Mouse (Mus musculus) activated CD4-positive, CD25-positive, alpha-beta regulatory T cell, adult 4 months (primary cell): ENCODE measurements around the gene A930018P22Rik. TPM values are rescaled to one million over a fixed set of nuclear protein-coding genes. Genes with fewer than 3 reads are reported as not detected.
A peak's percentile ranks its signal among the peaks of the same experiment; 100 is the strongest.

Experiments used
- ATAC-seq: one replicate; pipeline ENCODE4 v1.8.0; 2017
- polyA plus RNA-seq, 2 experiments: library from polyadenylated mRNA; unstranded; fragments of 100-300 nt; shearing (Covaris generic); gene quantifications; one replicate each; pipeline ENCODE4 v1.2.1; 2017

A930018P22Rik gene
- polyA plus RNA-seq, 2 experiments from 2014 or later, result not detected

- ATAC-seq, result no peak
Observed at GRCm38 (mm10) chr2:104119097-104119496, 3.5 kb upstream of the A930018P22Rik start.

GRCm38 (mm10) chr2:104120312-104120711 lies 2.3 kb upstream of the A930018P22Rik start:
- ATAC-seq, result no peak

GRCm38 (mm10) chr2:104121681-104122504 lies 676 bp upstream of the A930018P22Rik start:
- no peak for ATAC-seq

GRCm38 (mm10) chr2:104123540-104123939 lies 971 bp downstream of the A930018P22Rik start:
- no peak for ATAC-seq

GRCm38 (mm10) chr2:104124071-104124470 lies 1.5 kb downstream of the A930018P22Rik start:
- no peak for ATAC-seq

DNA sequence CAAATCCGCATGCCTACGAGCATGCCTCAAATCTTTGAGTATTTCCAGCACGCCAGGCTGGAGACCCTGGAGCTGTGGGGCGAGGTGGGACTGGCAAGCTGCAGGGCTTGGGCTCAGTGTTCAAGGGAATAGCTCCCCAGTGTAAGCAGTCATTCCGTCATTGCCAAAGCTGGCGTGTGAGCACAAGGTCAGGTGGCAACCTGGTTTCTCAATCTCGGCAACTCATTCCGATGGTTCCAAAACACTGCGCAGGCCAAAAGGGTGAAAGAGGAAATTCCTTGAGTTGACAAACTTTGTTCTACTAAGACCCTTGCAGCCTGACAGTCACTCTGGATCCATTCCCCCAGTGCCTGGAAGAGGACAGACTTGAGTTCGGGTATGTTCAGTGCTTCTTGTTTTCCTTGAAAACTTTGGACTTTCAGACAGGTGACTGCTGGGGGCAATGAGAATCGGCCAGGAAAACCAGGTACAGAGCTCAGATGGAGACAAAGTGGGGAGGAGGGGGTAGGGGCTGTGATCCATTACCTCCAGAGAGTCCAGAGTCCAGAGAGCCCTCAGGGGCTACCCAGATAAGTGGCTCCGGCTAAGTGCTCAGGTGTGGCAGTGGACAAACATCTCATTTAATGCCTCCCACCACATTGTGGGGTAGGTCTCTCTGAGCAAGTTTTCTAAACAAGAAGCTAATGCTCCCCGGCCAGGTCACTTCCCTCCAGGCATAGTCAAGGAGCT lies 6.4 kb downstream of the A930018P22Rik start:
- ATAC-seq, result no peak

DNA sequence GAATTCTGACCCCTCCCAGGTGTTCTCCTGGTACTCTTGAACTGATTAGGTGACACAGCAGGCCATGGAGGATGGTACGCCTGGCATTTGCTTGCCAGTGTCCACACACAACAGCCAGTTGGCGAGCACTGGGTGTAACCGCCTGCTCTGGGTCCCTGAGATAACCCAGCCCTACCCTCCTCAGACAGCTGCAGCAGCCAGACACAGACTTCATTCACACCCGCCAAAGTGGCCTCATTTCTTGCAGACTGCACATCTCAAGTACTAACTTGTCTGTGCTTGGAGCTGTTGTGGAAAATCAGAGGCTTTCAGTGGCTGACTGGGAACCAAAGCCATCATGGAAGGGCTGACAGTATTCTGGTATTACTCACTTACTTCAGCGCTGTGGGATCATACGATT lies 7.6 kb downstream of the A930018P22Rik start:
- no peak for ATAC-seq

- no peak for ATAC-seq
Observed at GRCm38 (mm10) chr2:104130969-104131368, 8.4 kb downstream of the A930018P22Rik start.

DNA sequence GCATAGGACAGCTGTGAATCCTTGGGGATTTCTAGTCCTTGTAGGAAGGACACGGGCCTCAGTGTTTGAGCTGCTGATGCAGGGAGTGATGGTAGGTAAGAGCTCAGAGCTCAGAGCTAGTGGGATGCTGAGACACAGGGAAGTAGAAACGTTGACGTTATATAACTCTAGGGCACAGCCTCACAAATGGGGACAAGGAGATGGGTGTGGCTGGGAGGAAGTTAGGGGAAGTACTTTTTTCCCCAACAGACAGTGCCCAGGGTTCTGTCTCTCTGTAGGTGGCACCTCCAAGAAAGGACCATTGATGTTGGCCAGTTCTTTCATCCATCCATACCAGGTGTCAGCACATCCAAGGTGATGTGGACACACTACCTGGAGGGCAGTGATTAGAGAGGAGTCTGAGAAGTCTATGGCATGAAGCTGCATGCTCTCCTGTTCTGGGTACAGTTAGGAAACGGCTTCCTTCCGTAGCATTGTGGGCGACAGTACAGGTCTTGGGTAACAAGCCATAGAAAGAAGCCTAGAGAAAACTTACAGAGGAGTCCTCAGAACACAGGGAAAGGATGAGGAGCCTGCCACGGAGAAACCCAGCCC lies 9.8 kb downstream of the A930018P22Rik start:
- ATAC-seq, result no peak

GRCm38 (mm10) chr2:104133042-104133810 lies 10.7 kb downstream of the A930018P22Rik start:
- no peak for ATAC-seq

- peak; percentile 87 for ATAC-seq
Observed at GRCm38 (mm10) chr2:104134150-104135056, 11.8 kb downstream of the A930018P22Rik start.

- ATAC-seq, result no peak
Observed at GRCm38 (mm10) chr2:104135920-104136319, 13.4 kb downstream of the A930018P22Rik start.

GRCm38 (mm10) chr2:104142140-104142539 lies 19.6 kb downstream of the A930018P22Rik start:
- no peak for ATAC-seq

GRCm38 (mm10) chr2:104144004-104144403 lies 21.4 kb downstream of the A930018P22Rik start:
- no peak for ATAC-seq

GRCm38 (mm10) chr2:104145983-104146382 lies 23.4 kb downstream of the A930018P22Rik start:
- peak; percentile 46 for ATAC-seq

DNA sequence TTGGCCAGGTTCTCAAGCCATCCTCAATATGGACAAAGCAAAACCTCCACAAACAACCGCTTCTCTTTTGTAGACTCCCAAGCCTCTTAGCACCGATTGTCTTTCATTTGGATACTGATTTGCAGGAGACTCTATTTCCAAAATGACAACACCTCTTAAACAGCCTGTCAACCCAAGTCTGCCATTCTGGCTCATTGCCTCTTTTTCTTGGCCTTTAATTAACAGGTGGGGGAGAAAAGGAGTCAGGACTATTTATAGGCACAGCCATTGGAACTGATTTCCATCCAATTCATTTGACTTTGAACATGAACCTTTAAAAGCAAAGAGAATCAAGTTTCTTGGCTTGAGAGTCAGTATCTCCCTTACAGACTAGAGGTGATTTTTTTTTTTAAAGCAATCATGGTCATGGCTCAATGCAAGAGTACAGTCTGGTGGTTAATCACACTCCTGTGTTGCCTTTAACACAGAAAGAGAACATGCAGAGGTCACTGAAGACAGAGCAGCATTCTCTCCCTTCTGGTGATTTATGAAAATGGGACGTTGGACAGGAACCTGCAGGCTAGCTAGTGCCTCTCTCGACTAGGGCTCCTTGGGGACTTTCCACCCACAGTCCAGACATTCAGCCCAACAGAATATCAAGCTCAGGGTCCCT lies 25.5 kb downstream of the A930018P22Rik start:
- ATAC-seq, result no peak

GRCm38 (mm10) chr2:104150608-104151397 lies 28.2 kb downstream of the A930018P22Rik start:
- no peak for ATAC-seq

- ATAC-seq, result no peak
Observed at GRCm38 (mm10) chr2:104153345-104153744, 30.8 kb downstream of the A930018P22Rik start.

- ATAC-seq, result no peak
Observed at GRCm38 (mm10) chr2:104153876-104154275, 31.3 kb downstream of the A930018P22Rik start.

- no peak for ATAC-seq
Observed at GRCm38 (mm10) chr2:104157831-104158230, 35.3 kb downstream of the A930018P22Rik start.
